In the genomic region with DNA sequence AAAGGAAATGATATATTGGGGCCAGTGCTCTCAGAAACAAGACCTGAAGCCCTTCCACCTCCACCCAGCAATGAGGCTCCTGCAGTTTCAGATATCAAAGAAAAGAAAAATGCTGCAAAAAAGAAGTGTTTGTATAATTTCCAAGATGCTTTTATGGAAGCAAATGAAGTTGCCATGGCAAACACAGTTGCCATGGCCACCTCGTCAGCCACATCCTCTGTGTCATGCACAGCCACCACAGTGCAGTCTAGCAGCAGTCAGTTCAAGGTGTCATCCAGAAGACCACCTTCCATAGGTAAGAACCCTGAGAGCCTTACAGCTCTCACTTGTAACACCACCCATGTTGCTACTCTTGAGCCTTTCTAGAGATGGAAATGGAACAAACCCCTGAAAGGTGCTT, we compare ENCODE assay signal across 16 mouse cellular contexts. TPM values are rescaled to one million over a fixed set of nuclear protein-coding genes. Genes with fewer than 3 reads are reported as not detected.
A peak's percentile ranks its signal among the peaks of the same experiment; 100 is the strongest.
DNase-seq lines count a peak whose midpoint lies in the region.
"Had no signal": no experiment of that assay in that cellular context is flagged by ENCODE, and none has a peak within 500 bp of the region (broad histone marks: within the 10 kb centered on the region; RNA-seq: fewer than 3 reads in every experiment).

No protein-coding gene starts in this region.

- peak; percentile 46 for DNase-seq in heart, adult 11 months
- no peak for DNase-seq in heart, adult 9 months (ENCODE audit: low spot score in 2 of 2)
- DNase-seq in left cerebral cortex, postnatal 25 days (ENCODE audit: low spot score in 2 of 2): peak; percentile 23 to 32
- no peak for DNase-seq in left cerebral cortex, adult 9 months (ENCODE audit: low spot score in 2 of 2)
- peak; percentile 47 for DNase-seq in brain, adult 2 months (ENCODE audit: low read depth, low spot score)
- DNase-seq in telencephalon, adult 2 months (ENCODE audit: low read depth, low spot score): peak; percentile 28
- DNase-seq in thymus, postnatal 14 days: no peak
- DNase-seq: adrenal gland, postnatal 10 days; cerebellum, adult 11 months; cerebellum, adult 9-11 months; heart, postnatal 14 days; kidney, adult 9 months; kidney, postnatal 10 days; left cerebral cortex, postnatal 4 days; liver, postnatal 0 days; lung, postnatal 36 days had no signal

- intact Hi-C loops in left cerebral cortex, postnatal 25 days (cut with DNase I): no loop called here

RNA-seq across cellular contexts. Expression of a gene that starts 54.8 kb away (rescaled TPM):
- 10 to 100 TPM; 13.0 to 13.1 TPM for total RNA-seq in left cerebral cortex, postnatal 25 days (2021)

Comparison
In these comparisons a context has a peak if more than half of its experiments do, and no peak if none do; other contexts are left out.
1. DNase-seq: peak in heart, adult 11 months (single experiment), left cerebral cortex, postnatal 25 days (2 of 2), brain, adult 2 months (single experiment) and telencephalon, adult 2 months (single experiment); none in heart, adult 9 months (0 of 2), left cerebral cortex, adult 9 months (0 of 2) and thymus, postnatal 14 days (single experiment).